Mouse (Mus musculus): ENCODE measurements around the gene Slc36a3.

Gene Slc36a3

DNA sequence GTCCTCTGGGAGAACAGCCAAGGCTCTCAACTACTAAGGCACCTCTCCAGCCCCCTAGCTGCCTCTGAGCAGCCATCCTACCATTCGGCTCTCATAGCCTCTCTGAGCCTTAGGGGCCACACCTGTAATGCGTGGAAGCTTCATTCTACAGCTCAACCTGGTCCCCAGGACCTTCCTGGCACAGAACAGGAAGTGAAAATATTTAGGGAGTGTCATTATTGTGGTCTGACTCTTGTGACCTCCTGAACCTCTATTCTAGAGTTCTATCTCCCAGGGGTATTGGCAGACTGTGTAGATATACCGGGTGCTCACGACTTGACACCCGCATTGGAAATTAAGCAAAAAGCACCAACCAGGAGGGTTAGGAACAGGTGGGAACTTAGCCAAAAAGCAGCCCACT is 75.3 kb downstream of the Slc36a3 start:
- DNase-seq (ENCODE audit: low read depth, low spot score): no peak

DNA sequence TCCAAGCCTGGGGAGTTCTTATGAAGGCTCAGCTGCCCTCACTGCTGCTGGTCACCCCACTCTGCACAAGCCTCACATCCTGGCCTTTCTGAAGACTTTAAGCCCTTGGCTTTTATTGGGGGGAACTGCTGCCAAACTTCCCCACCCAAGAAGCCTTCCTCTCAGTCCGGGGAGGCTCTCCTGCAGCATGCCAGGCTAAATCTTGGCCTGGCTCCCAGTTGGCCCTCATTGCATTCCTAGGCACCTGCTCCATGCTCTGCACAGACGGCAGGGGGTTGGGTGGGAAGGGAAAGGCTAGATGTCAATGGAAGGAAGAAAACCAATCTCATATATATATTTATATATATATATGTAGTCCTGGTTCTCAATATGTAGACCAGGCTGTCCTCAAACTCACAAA is 75.9 kb downstream of the Slc36a3 start:
- no peak for DNase-seq (ENCODE audit: low read depth, low spot score)
